ENCODE assay signal across 30 mouse cellular contexts in the genomic region with DNA sequence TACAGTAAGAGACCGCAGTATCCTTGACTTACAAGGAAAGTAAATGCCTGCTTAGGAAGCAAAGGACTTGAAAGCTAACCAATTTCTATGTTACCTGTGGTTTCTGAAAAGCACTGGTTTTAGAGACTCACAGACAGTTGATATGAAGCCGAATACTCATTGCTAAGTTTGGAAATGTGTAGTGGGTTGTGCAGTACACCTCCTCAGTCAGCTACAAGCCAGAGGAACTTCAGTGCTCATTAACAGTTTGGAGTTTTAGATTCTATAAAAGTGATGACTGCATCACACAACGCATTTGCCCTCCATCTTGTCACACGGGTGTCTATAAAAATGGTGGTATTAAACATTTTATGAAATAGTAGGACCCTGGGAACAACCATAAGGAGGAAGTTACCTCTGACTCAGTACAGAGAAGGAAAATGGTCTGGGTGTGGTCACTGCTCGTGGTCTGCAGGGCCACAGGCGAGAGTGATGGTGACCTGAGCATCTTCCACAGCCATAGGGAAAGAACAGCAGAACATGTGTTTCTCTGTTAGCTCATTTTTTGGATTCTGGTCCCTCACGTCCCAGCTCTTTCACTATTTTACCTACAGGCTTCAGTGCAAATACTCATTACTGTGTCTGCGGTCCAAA. TPM values are rescaled to one million over a fixed set of nuclear protein-coding genes. Genes with fewer than 3 reads are reported as not detected.
DNase-seq lines count a peak whose midpoint lies in the region; ATAC-seq and TF ChIP-seq lines count a peak whose summit lies in the region.
"Had no signal": no experiment of that assay in that cellular context is flagged by ENCODE, and none has a peak within 500 bp of the region (broad histone marks: within the 10 kb centered on the region; RNA-seq: fewer than 3 reads in every experiment).

No protein-coding gene starts in this region.

- TF ChIP-seq EP300 in MEL (IDR thresholded peaks at IDR 0.05; ENCODE audit: low read depth in 1 of 2, low read length in 2 of 2): no peak

- DNase-seq in 416B (ENCODE audit: low read depth) (peak; percentile 28), MEL (ENCODE audit: low read depth, low spot score) (peak; percentile 22)
- no peak for DNase-seq in adrenal gland, postnatal 25 days
- no peak for DNase-seq in adrenal gland, postnatal 14 days
- DNase-seq in layer of hippocampus, adult 2 months (ENCODE audit: low spot score in 2 of 2): no peak
- DNase-seq: adrenal gland, adult 2 months; adrenal gland, postnatal 36 days; cerebellum, adult 11 months; cerebellum, adult 2 months; cerebellum, adult 9-11 months; cerebellum, postnatal 25 days; gastrocnemius, adult 2 months; gastrocnemius, postnatal 14 days; heart, adult 18-20 months; heart, postnatal 10 days; heart, postnatal 36 days had no signal

- no peaks in the 10 kb centered on the region for H3K79me2 ChIP-seq in MEL (ENCODE audit: control insufficient read depth, insufficient read depth, low read length, poor library complexity)

- TF ChIP-seq RAD21 in MEL (IDR thresholded peaks at IDR 0.05; ENCODE audit: low read depth, low read length): no peak

- H3K4me3 ChIP-seq in MEL (ENCODE audit: control insufficient read depth in 1 of 2, insufficient read depth in 1 of 2, low read depth in 2 of 2, low read length in 2 of 2): no peak overlapping the region
- no peak overlapping the region for H3K4me3 ChIP-seq in layer of hippocampus, adult 2 months
- H3K4me3 ChIP-seq: embryonic facial prominence, embryonic 12.5 days; embryonic facial prominence, embryonic 15.5 days; erythroblast, embryonic 14.5 days; forebrain, embryonic 12.5 days; forebrain, embryonic 15.5 days; gastrocnemius, adult 2 months; heart, embryonic 12.5 days; heart, embryonic 15.5 days; hindbrain, embryonic 10.5 days; hindbrain, embryonic 13.5 days had no signal

- H3K9ac ChIP-seq in MEL (ENCODE audit: control insufficient read depth, low read depth, low read length, poor library complexity, severe bottlenecking): no peak overlapping the region
- H3K9ac ChIP-seq: embryonic facial prominence, embryonic 12.5 days; embryonic facial prominence, embryonic 15.5 days; forebrain, embryonic 12.5 days; forebrain, embryonic 15.5 days; heart, embryonic 12.5 days; heart, embryonic 15.5 days; hindbrain, embryonic 13.5 days had no signal

- H3K27me3 ChIP-seq in MEL (ENCODE audit: control insufficient read depth in 1 of 2, insufficient read depth in 2 of 2, low read length in 2 of 2): no peaks in the 10 kb centered on the region
- H3K27me3 ChIP-seq: embryonic facial prominence, embryonic 12.5 days; embryonic facial prominence, embryonic 15.5 days; forebrain, embryonic 12.5 days; forebrain, embryonic 15.5 days; heart, embryonic 12.5 days; heart, embryonic 15.5 days; hindbrain, embryonic 13.5 days had no signal

- H3K4me1 ChIP-seq in MEL (ENCODE audit: control insufficient read depth in 1 of 2, insufficient read depth in 2 of 2, low read length in 2 of 2): no peaks in the 10 kb centered on the region

- no peaks in the 10 kb centered on the region for H3K9me3 ChIP-seq in MEL (replicated peaks; ENCODE audit: insufficient read depth, low read length)
- H3K9me3 ChIP-seq: embryonic facial prominence, embryonic 12.5 days; embryonic facial prominence, embryonic 15.5 days; forebrain, embryonic 12.5 days; forebrain, embryonic 15.5 days; heart, embryonic 12.5 days; heart, embryonic 15.5 days; hindbrain, embryonic 10.5 days; hindbrain, embryonic 13.5 days had no signal

- no peak overlapping the region for H3K27ac ChIP-seq in MEL (ENCODE audit: control insufficient read depth, low read depth, low read length)
- no peak overlapping the region for H3K27ac ChIP-seq in layer of hippocampus, adult 2 months
- H3K27ac ChIP-seq: embryonic facial prominence, embryonic 12.5 days; forebrain, embryonic 12.5 days; forebrain, embryonic 15.5 days; gastrocnemius, adult 2 months; heart, embryonic 15.5 days; hindbrain, embryonic 10.5 days; hindbrain, embryonic 13.5 days; hindbrain, postnatal 0 days had no signal

- TF ChIP-seq POLR2A in MEL (IDR thresholded peaks at IDR 0.05; ENCODE audit: control insufficient read depth in 1 of 2, insufficient read depth in 1 of 2, low read depth in 1 of 2, low read length in 2 of 2, poor library complexity in 1 of 2): no peak

- TF ChIP-seq CTCF in MEL (IDR thresholded peaks at IDR 0.05 in 2 of 3, conservative IDR thresholded peaks at IDR 0.05 in 1 of 3; ENCODE audit: control insufficient read depth in 1 of 3, insufficient read depth in 1 of 3, low read depth in 2 of 3, low read length in 3 of 3, poor library complexity in 1 of 3, severe bottlenecking in 1 of 3): no peak
- TF ChIP-seq CTCF in layer of hippocampus, adult 2 months (conservative IDR thresholded peaks at IDR 0.05): no peak

- ATAC-seq in granulocyte monocyte progenitor cell, adult 5-6 weeks (replicated peaks; ENCODE audit: poor library complexity, severe bottlenecking): peak; percentile 56
- ATAC-seq: forebrain, embryonic 15.5 days; hindbrain, postnatal 0 days; inflammation-experienced regulatory T-cells, adult 6 months; intestine, embryonic 16.5 days had no signal

- H3K36me3 ChIP-seq in MEL (ENCODE audit: control insufficient read depth in 1 of 2, insufficient read depth in 2 of 2, low read length in 2 of 2): no peaks in the 10 kb centered on the region
- H3K36me3 ChIP-seq: embryonic facial prominence, embryonic 12.5 days; embryonic facial prominence, embryonic 15.5 days; forebrain, embryonic 12.5 days; forebrain, embryonic 15.5 days; heart, embryonic 12.5 days; heart, embryonic 15.5 days; hindbrain, embryonic 10.5 days had no signal

TF ChIP-seq in MEL, 35 proteins besides CTCF, POLR2A, EP300 and RAD21:
- TF ChIP-seq BHLHE40 (IDR thresholded peaks at IDR 0.05; ENCODE audit: borderline replicate concordance, low read depth, low read length): no peak
- no peak for TF ChIP-seq MYB (IDR thresholded peaks at IDR 0.05; ENCODE audit: low read depth, low read length)
- no peak for TF ChIP-seq MEF2A (IDR thresholded peaks at IDR 0.05; ENCODE audit: extremely low read depth, insufficient replicate concordance, low read depth, low read length, poor library complexity, severe bottlenecking)
- TF ChIP-seq CHD2 (IDR thresholded peaks at IDR 0.05; ENCODE audit: low read length): no peak
- no peak for TF ChIP-seq ZMIZ1 (IDR thresholded peaks at IDR 0.05; ENCODE audit: low read depth, low read length)
- TF ChIP-seq HCFC1 (IDR thresholded peaks at IDR 0.05; ENCODE audit: low read depth, low read length): no peak
- TF ChIP-seq TAL1 (IDR thresholded peaks at IDR 0.05; ENCODE audit: low read length): no peak
- TF ChIP-seq KAT2A (conservative IDR thresholded peaks at IDR 0.05; ENCODE audit: low read depth, low read length): no peak
- no peak for TF ChIP-seq ETS1 (IDR thresholded peaks at IDR 0.05; ENCODE audit: low read depth, low read length)
- no peak for TF ChIP-seq TBP (IDR thresholded peaks at IDR 0.05; ENCODE audit: low read depth, low read length)

RNA-seq across cellular contexts. Expression of gene Lrrc17, which starts 58.0 kb away (rescaled TPM):
- not detected in 2 replicates for total RNA-seq in MEL (2012; rRNA removed)
- not detected for polyA plus RNA-seq in MEL (2012; ENCODE audit: insufficient read depth in 1 of 2, insufficient read length in 2 of 2, low read depth in 1 of 2, low replicate concordance in 2 of 2, missing spikeins in 1 of 2)
- not detected in 2 replicates for total RNA-seq in granulocyte monocyte progenitor cell, adult 5-6 weeks (2014; fragmentation: Nextera tagmentation)
- total RNA-seq in granulocyte monocyte progenitor cell, adult 5-6 weeks (2017): not detected in 2 replicates
- total RNA-seq in adrenal gland, postnatal 25 days (2021): 0.57 and 1.1 TPM in 2 replicates
- 4.9 and 5.0 TPM in 2 replicates for total RNA-seq in adrenal gland, postnatal 14 days (2021)
- under 1 TPM; 0.23 to 0.47 TPM for total RNA-seq in layer of hippocampus, adult 2 months (2021)
- total RNA-seq: common myeloid progenitor, adult 5-6 weeks had no signal
- polyA plus RNA-seq: erythroblast, embryonic 14.5 days; inflammation-experienced regulatory T-cells, adult 6 months had no signal

Comparison
In these comparisons a context has a peak if more than half of its experiments do, and no peak if none do; other contexts are left out.
1. DNase-seq: peak in 416B (single experiment) and MEL (single experiment); none in adrenal gland, postnatal 25 days (single experiment), adrenal gland, postnatal 14 days (single experiment) and layer of hippocampus, adult 2 months (0 of 2).